Mouse (Mus musculus): ENCODE measurements around the gene Zfp420.

The Zfp420 gene

DNA sequence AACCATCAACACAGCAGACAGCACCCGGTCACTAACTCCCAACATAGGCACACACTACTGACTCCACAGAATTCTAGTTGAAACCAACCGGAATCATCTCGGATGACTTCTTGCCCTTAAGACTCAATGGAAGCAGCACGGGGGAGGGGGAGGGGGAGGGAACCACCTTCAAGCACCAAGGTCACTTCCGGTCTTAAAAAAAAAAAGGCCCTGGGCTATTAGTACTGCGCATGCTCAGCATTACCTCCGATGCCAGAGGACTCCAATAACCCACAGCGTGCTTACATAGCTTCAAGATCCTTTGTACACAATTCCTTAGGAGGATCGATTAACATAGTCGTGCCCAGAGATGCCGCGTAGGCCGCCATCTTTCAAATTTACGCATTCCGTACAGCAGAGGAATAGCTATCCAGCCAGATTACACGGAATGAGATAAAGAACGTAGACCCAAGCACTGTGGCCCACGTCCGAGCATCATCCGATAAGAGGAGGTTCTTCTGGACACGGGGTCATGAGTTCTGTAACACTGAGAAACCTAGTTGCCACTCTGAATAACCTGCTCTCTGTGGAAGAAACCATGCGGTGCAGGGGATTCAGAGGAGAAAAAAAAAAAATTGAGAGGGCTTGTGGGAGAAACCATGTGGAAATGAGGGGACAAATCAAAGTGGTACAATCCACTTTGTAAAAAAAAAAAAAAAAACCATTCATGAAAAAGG is 46.3 kb downstream of the Zfp420 start, which contains the start of gene Zfp27:
Gene Zfp27, minus strand, starts transcription at position 607 of the 716 bp plus-strand sequence.
- DNase-seq: peak; percentile 75

DNA sequence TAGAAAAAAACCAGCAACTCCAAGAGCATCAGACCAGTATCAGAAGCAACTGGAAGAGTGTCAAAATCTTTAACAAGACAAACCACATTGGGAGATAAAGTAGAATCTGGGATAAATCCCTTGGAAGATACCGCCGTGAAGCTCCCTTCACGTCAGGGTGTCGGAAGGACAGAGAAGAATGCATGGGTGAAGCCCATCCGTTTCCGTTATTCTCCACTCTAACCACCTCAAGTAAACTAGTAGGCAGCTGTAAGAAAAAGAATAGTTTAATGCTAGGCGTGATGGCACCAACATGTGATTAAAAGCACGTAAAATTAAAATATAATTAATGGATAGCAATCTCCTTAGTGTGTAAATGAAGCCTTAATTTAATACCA is 46.9 kb downstream of the Zfp420 start:
- DNase-seq: no peak

DNA sequence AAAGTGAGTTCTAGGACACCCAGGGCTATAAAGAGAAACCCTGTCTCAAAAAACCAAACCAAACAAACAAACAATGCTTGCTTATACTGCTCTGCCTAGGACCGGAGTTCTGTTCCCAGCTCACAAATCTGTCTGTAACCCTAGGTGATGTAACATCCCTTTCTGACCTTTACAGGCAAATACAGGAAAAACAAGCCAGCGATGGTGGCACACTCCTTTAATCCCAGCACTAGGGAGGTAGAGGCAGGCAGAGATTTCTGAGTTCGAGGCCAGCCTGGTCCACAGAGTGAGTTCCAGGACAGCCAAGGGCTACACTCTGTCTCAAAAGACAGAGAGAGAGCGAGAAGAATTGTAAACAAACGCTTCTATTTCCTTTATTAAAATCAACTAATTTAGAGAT is 47.4 kb downstream of the Zfp420 start:
- DNase-seq: no peak

DNA sequence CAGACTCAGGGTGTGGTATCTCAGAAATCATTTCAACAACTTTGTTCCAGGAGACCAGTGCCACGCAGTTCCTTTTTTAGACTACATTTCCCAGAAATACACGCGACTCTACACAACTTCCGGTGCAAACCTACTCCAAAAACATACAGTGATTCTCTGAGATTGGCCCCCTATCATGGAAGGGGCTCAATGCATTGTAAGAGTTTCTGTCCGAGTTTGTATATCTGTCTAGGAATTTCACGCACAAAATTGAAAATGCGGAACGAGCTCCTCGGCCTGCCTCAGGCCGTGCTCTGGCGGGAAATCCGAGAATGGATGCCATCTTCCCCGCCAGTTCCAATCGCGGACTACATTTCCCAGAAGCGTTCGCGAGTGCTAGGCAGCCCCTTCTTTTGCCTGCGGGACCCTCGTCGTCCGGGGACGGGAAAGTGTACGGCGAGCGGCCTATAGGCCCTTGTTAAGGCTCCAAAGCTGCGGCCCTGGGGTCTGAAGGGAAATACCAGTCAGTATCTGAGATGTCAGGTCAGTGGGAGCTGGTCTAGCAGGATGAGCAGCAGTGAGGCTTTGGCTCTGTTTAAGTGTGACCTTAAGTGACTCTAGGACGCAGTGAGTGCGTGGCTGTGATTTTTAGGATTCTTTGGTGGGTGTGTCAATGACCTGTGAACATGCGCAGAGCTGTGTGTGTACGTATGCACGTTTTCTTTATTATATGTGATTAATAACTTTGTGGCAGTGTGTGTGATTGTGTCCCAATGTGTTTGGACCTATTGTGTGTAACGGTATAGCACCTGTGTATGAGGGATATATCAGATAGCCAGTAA is 48.6 kb downstream of the Zfp420 start, which contains the start of gene Zfp383:
Gene Zfp383, plus strand, starts transcription at position 94 of the 821 bp plus-strand sequence.
- peak; percentile 89 for DNase-seq

DNA sequence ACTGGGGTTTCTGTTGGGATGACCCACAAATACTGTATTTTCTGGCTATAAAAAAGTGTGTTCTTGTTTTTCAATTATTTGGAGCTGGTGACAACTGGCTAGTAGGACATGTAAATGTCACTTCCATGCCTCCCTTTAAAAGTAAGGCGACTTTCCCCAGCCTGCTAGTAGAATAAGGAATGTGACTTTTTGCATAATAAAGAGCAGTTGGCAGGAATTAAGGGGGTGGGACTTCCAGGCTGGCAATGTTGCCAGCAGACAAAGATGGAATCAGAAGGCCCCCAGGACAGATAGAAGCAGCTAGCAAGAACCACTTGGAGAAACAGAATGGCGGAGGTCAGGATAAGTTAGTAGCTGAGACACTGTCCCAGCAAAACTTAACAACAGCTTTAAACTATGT is 50.5 kb downstream of the Zfp420 start:
- no peak for DNase-seq

DNA sequence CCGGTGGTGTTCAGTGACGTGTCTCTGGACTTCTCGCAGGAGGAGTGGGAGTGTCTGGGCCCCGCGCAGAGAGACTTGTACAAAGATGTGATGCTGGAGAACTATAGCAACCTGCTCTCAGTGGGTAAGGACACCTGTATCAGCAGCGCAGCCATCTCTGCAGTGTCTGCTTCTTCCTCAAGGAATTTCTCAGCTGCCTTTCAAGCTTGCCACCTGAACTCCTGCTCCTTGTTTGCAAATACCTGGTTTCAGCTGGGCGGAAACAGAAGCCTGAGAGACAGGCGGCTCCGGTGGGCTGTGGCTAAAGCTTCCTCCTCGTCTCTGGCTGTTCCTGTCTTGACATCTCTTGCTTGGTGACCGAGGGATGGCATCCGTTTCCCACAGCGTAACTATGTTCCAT is 52.4 kb downstream of the Zfp420 start:
- DNase-seq: no peak

DNA sequence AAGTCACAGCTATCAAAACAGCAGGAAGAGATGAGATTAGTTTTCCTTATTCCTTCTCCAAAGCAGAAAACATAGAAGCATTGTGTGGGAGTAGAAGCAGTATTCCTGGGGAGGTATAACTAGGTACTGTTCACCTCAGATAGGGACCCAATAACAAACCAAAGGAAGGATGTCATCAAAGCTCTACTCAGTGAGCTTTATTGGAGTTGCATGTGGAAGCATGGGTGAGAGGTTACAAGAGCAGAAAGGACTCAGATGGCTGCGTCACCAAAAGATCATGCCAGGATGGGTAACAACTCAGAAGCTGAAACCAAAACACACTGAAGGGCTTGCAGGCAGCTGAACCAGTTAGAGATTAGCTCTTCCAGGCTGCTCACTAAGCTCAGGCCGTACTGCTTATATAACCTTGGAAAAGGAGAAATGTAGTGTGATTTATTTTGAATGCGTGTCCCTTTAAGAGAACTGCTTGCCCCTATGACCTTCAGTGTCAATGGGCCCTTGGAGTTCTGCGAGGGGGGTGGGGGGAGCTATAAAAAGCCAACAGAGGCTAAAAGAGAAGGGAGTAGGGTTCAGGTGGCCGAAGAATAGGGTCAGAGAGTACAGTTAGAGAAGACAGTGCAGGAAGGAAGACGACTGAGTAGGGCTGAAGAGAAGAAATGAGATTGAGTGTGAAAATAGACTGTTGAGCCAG is 57.7 kb downstream of the Zfp420 start:
- DNase-seq: no peak

DNA sequence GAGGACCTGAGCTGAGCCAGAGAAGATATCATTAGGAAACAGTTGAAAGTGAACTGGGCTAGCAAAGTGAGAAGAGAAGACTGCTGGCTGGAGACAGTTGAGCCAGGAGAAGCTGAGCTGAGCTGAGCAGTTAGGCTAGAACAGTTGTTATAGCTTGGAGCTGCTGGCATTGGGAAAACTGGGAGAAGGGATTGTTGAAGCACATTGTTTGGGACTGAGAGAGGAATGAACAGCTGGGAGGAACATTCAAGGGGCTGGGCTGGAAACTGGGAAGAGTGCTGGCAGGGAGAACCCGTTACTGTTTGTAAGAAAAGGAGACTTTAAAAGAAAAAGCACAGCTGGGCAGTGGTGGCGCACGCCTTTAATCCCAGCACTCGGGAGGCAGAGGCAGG is 58.3 kb downstream of the Zfp420 start:
- DNase-seq: no peak

DNA sequence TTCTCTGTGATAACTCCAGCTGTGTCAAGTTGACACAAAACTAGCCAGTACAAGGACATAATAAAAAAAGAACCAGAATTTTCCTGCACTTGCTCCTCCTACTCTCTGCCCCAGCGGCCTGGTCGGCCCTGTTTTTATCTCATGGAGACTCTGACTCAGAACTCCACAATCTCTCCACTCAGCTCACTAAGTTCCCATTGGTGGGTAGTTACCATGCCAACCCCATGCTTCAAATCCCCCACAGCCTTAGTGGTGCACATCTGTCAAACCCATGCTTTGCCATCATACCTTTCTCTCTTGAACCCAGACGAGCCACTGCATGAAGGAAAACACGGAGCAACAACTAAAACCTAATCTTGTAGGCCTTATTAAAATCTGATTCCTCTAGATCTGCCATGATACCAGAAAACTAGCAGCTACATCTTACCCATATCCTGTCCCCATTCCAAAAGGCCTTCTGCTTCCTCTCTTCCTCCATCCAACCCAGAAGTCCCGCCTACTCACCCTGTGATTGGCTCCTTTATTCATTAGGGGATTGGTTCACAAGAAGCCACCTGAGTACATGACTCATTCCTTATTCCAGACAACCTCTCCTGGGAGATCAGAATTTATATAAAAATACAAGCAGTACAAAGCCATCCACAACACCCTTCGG is 61.8 kb downstream of the Zfp420 start:
- no peak for DNase-seq

DNA sequence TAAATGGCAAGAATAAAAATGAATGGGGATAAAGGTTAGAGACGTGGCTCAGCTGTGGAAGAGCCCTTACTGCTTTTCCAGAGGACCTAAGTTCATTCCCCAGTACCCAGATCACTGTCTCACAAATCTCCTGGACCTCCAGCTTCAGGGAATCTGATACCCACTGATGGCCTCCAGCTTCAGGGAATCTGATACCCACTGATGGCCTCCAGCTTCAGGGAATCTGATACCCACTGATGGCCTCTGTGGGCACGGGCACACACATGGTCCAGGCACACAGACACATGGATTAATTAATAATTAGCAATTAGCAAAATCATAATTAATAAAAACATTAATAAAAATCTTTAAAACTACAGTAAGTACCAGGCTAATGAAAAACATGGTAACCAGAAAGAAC is 63.0 kb downstream of the Zfp420 start:
- no peak for DNase-seq

All from kidney, postnatal 10 days (tissue).